Mouse (Mus musculus) stomach, adult 2 months (tissue): ENCODE data around the gene Zfp28. TPM values are rescaled to one million over a fixed set of nuclear protein-coding genes. Genes with fewer than 3 reads are reported as not detected.

Experiments
- polyA plus RNA-seq: library from polyadenylated mRNA; depleted of rRNA; stranded (reverse); fragments of >200 nt; gene quantifications from 2 replicates; pipeline ENCODE4 v1.2.3, GENCODE M21; 2012; rRNA removed

Gene Zfp28
- 0.17 and 0.54 TPM in 2 replicates for polyA plus RNA-seq

GRCm38 (mm10) chr7:6383044-6383455 lies at the start of gene Zfp28:
Gene Zfp28 (plus strand): TSS chr7:6383295.

GRCm38 (mm10) chr7:6343501-6344071 lies 39.5 kb upstream of the Zfp28 start, which contains the start of gene Gm3854:
Gene Gm3854 (plus strand): TSS chr7:6343759.

DNA sequence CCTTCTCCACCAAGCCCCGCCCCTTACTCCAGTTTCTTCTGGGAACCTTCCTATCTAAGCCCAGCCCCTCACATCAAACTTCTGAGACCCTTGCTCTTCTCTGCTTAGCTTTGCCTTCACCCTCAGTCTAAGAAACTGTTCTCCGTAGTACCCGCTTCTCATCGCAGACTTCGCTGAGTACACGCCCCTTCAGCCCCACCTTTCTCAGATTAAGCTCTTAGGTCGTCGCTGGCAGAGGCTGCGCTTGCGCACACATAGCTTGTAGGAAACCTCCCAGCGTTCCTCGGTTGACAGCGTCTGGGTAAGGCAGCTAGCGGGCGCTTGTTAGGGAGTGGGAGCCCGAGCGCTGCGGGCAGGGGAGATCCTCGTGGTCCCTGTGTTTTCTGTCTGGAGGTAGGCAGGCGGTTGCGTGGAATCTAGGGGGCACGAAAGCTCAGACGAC lies 20.0 kb upstream of the Zfp28 start, which contains the start of gene Zfp78:
Gene Zfp78 (plus strand): TSS at position 234 of the 442 bp plus-strand sequence.

DNA sequence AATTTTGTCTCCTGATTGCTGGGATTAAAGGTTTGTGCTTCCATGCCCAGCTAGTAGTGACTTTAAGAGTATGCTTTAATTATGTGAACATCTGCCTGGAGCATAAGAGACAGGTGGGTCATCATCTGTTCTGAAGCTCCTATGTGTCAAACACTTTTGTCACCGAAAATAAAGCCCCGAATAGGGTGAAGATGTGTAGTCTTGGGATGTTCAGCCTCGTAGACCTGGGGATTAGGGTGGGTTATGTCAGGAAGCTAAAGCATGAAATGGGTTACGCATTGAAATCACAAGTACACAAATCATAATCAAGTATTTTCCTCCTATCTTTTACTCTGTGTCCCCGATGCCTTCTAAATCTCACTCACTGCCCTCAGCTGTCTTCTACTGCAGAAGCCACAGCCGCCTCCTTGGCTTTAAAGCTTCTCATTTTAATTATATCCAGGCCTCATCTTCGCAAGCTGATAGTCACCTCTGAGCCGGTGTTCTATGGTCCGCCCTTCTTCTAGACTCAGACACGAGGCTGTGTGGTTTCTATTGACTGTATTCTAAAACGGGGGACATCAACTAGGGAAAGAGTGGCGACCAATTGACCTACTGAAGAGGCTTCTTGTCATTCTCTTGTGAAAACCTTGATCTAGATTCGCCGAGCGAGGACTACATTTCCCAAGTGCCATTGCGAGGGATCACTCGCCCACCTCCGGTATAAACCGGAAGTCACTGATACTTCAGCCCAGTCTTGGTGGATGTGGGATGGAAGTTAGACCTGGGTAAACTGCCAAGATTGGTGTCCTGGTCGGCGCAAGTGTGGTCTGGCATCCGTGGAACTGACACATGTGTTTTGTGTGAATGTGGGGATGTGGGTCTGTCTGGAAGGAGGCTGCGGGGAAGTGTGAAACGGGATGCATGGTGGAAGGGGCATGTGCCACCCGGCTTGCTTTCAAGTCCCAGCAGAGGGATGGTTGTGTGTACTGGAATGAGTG lies 15.2 kb downstream of the Zfp28 start, which contains the start of gene Smim17:
Gene Smim17 (plus strand): TSS at position 720 of the 980 bp plus-strand sequence.

GRCm38 (mm10) chr7:6410043-6410442 lies 26.9 kb downstream of the Zfp28 start, which contains the start of gene Gm20715:
Gene Gm20715 (plus strand): TSS chr7:6410277.

GRCm38 (mm10) chr7:6438388-6438787 lies 55.3 kb downstream of the Zfp28 start, which contains the start of gene Olfr1344:
Gene Olfr1344 (plus strand): TSS chr7:6438688.

Other genes with a start within 250 kb of the Zfp28 start
- gene Zfp787, start 227.3 kb upstream of the Zfp28 start, polyA plus RNA-seq = 22.2 and 29.0 TPM in 2 replicates
- gene Zfp444, start 211.1 kb upstream of the Zfp28 start, polyA plus RNA-seq = 12.4 and 21.2 TPM in 2 replicates
- gene Galp, start 186.2 kb upstream of the Zfp28 start, polyA plus RNA-seq = not detected in 2 replicates
- gene Zscan5b, start 161.0 kb upstream of the Zfp28 start, polyA plus RNA-seq = not detected in 2 replicates
- gene Epp13, start 130.6 kb upstream of the Zfp28 start, polyA plus RNA-seq = 1.3 TPM in 1 of 2 replicates, not detected in the other
- 0.05 and 0.12 TPM in 2 replicates for gene Zfp667, start 96.7 kb upstream of the Zfp28 start, polyA plus RNA-seq
- gene Zfp583, start 52.0 kb upstream of the Zfp28 start, polyA plus RNA-seq = 0.09 TPM in 1 of 2 replicates, not detected in the other
- not detected in 2 replicates for gene Gm3854, start 39.5 kb upstream of the Zfp28 start, polyA plus RNA-seq
- gene Zfp78, start 20.0 kb upstream of the Zfp28 start, polyA plus RNA-seq = 0.01 TPM in 1 of 2 replicates, not detected in the other
- not detected in 2 replicates for gene Smim17, start 15.4 kb downstream of the Zfp28 start, polyA plus RNA-seq
- gene Gm20715, start 27.0 kb downstream of the Zfp28 start, polyA plus RNA-seq = not detected in 2 replicates
- not detected in 2 replicates for gene Olfr1344, start 55.4 kb downstream of the Zfp28 start, polyA plus RNA-seq
- not detected in 2 replicates for gene Olfr1336, start 72.9 kb downstream of the Zfp28 start, polyA plus RNA-seq
- not detected in 2 replicates for gene Olfr1346, start 83.8 kb downstream of the Zfp28 start, polyA plus RNA-seq
- not detected in 2 replicates for gene Olfr5, start 103.6 kb downstream of the Zfp28 start, polyA plus RNA-seq
- not detected in 2 replicates for gene Olfr1347, start 116.5 kb downstream of the Zfp28 start, polyA plus RNA-seq
- not detected in 2 replicates for gene Olfr1348, start 125.5 kb downstream of the Zfp28 start, polyA plus RNA-seq
- gene Olfr1349, start 139.7 kb downstream of the Zfp28 start, polyA plus RNA-seq = not detected in 2 replicates
- not detected in 2 replicates for gene Olfr1350, start 181.5 kb downstream of the Zfp28 start, polyA plus RNA-seq